Mouse (Mus musculus) brain, embryonic 14.5 days (tissue): ENCODE data around the gene Wwox. TPM values are rescaled to one million over a fixed set of nuclear protein-coding genes. Genes with fewer than 3 reads are reported as not detected.

Experiments
- DNase-seq: peaks from one replicate; pipeline ENCODE4 v3.0.0-alpha.2; 2011; ENCODE audit warnings: low read depth
- CTCF ChIP-seq: fragments of 200-500 bp; IDR thresholded peaks from 2 replicates; pipeline ENCODE4 v1.5.1; 2012; ENCODE audit warnings: inconsistent platforms, mild to moderate bottlenecking, moderate library complexity, borderline replicate concordance; ENCODE audit not compliant: insufficient read depth, insufficient read length; ENCODE audit errors: extremely low read depth
- POLR2A ChIP-seq: fragments of 200-500 bp; IDR thresholded peaks from 2 replicates; pipeline ENCODE4 v1.6.1; 2012; ENCODE audit warnings: mild to moderate bottlenecking, inconsistent platforms, borderline replicate concordance; ENCODE audit not compliant: poor library complexity, insufficient read depth, insufficient read length, severe bottlenecking; ENCODE audit errors: extremely low read depth
- polyA plus RNA-seq: library from polyadenylated mRNA; depleted of rRNA; stranded (reverse); fragments of >200 nt; gene quantifications from 2 replicates; pipeline ENCODE4 v1.2.3, GENCODE M21; 2012

The Wwox gene
- polyA plus RNA-seq, 1 experiment: 11.0 TPM

- DNase-seq: no peak
- TF ChIP-seq CTCF (no peak), POLR2A (no peak)
These were observed 725.4 kb downstream of the Wwox start for GRCm38 (mm10) chr8:115164872-115165271.

- TF ChIP-seq POLR2A (no peak), CTCF (no peak)
- peak; percentile 94 for DNase-seq
These were observed 734.2 kb downstream of the Wwox start for GRCm38 (mm10) chr8:115173634-115174081.

DNA sequence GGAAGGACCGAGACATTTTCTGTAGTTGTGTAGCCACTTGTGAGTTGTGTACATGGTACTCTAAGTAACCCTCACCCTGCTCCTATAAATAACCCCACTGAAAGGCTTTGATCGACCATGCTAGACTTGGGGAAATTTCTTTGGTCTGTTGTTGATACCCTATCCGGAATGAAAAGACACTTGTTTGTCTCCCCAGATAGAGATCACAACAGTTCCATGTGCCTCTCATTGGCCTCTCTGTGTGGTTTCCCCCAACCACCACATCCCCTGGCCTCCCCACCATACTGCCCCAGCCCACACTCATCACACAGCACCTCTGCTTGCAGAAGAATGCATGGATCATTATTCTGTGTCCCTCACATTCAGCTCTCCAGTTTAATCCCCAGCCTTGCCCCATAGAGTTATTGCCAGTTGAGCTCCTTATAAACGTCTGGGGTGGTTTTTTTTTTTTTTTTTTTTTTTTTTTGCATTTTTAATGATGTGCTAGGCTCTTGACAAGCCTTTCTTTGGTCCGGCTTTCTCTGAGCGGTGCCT is 746.0 kb downstream of the Wwox start:
- TF ChIP-seq POLR2A (no peak), CTCF (no peak)
- DNase-seq: no peak

DNA sequence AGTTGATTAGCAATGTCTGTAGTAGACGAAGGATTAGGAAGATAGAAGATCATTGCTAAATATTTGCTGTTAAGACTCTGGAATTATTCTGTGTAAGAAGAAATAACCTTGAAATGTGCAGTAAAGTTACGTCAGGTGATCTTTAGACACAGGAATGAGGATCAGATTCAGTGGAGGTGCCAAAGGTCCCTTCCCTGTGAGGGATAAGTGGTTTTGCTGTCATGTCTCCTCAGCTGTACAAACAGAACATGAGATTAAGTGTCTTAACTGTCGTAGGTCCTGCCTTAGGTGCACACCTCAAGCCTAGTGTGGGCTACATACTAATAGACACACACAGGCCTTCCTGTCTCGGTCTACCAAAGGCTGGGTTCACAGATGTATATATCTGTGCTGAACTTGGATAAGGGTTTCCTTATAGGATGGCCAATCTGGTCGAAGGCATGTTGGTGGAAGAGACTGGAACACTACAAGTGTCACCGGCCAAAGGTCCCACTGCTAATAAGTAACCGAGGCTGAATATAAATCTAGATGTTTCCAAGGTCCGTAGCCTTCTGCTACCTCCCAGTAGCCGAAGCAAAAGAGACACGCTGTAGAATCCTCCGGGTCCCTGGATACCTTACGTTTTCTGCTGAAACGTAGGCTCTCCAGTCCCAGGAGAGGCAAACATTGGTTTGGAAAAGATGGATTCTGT is 746.8 kb downstream of the Wwox start:
- TF ChIP-seq POLR2A (no peak), CTCF (no peak)
- DNase-seq: no peak

DNA sequence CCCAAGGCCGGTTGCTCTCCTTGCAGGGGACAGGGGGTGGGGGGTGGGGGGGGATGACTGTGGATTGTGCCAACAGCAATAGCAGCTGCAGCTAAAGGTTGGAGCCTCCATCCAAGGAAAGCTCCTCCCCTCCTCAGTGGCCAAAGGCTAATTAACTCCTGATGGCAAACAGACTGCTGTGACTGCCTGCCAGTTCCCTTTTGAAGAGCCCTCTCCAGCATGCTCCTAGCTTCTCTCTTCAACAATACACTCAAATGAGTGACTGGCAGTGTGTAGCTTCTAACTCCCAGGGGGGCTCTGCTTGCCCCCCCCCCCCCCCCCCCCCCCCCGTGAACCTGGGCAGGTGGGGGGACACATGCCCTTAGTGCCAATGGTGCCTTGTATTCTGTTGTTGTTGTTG is 747.4 kb downstream of the Wwox start:
- peak; percentile 87 for DNase-seq
- TF ChIP-seq CTCF (no peak), POLR2A (no peak)

DNA sequence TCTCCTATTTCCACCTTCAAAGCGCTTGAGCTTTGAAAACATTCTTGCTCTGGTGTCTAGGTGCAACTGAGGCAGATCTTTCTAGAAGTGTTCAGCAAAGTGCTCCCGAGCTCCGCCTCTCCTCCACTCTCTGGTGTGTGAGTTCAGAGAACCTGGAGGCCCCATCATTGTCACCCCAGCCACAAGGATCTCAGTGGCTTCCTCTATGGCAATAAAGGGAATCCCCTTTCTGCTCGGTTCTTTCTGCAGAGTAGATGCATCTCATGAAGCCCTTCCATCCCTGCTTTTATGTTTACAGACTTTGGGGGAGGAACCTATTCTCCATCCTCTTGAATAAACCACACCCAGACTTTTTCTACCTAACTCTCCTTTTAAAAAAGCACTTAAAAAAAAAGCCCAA is 749.0 kb downstream of the Wwox start:
- TF ChIP-seq CTCF: no peak
- TF ChIP-seq POLR2A: no peak
- DNase-seq: no peak

GRCm38 (mm10) chr8:115189836-115190235 is 750.4 kb downstream of the Wwox start:
- TF ChIP-seq CTCF: no peak
- no peak for TF ChIP-seq POLR2A
- no peak for DNase-seq

DNA sequence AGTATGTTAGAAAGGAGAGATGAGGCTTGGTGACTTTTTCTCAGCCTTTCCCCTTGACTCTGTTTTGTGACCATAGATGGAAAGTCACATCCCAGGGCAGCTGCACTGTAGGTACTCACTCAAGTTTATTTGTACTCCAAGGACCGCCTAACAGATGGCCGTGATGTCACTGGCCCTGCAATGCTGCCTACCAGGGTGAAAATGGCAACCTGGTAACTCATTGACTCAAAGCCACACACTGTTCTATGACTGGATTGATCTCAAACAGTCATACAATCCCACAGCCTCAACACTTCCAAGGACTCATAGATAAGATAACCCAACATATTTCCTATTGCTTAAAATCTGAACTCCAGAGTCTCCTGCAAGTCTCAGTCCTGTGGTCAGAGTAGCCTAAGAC is 754.3 kb downstream of the Wwox start:
- no peak for DNase-seq
- TF ChIP-seq CTCF (no peak), POLR2A (no peak)

DNA sequence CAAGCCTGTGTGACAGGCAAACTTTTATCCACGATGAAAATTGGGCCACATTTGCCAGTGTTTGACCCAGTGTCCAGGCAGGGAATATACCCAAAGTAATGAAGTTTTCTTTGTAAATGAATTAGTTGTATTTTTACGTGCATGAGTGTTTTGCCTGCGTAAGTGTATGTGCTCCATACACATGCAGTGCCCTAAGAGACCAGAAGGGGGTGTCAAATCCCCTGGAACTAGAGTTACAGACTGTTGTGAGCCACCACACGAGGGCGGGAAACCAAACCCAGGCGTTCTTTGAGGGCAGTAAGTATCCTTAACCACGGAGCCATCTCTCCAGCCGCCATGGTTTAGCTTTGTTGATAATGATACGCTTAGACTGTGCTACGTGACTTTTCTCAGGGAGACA is 755.9 kb downstream of the Wwox start:
- no peak for TF ChIP-seq POLR2A
- no peak for TF ChIP-seq CTCF
- no peak for DNase-seq

DNA sequence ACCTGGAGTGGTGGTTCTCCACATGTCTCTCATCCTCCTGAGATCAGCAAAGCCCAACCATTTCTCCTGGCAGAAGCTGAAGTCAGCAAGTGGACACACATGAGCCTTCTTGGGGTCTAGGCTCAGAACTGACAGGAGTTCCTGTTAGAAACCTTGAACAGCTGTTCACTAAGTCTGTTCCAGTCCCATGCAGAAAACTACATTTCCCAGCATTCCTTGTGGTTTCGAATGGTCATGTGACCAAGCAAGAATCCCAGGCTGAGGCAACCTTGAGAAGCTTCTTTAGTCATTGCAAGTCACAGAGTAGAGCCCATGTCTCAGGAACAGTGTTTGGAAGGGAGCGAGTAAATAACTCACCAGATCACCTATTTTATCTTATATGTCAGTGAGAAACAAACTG is 757.4 kb downstream of the Wwox start:
- DNase-seq: peak; percentile 79
- TF ChIP-seq CTCF: no peak
- TF ChIP-seq POLR2A: no peak

DNA sequence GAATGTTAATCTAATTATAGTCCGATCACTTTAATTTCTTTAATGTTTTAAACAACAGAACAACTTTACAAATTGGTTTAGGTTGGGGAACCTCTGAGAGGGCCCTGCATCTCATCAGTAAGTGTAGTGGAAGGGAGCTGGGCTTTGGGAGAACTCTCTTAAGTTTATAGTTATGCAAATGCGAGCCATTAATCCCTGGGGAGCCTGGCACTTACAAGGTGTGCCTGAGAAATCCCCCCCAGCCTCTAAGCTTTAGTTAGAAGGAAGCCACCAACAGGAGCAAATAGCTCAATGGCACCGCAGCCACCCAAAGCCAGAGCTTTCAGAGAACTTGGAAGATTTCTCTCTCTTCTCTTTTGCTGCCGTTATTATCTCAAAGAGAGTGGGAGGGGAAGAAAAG is 759.7 kb downstream of the Wwox start:
- TF ChIP-seq CTCF (no peak), POLR2A (no peak)
- DNase-seq: peak; percentile 78

DNA sequence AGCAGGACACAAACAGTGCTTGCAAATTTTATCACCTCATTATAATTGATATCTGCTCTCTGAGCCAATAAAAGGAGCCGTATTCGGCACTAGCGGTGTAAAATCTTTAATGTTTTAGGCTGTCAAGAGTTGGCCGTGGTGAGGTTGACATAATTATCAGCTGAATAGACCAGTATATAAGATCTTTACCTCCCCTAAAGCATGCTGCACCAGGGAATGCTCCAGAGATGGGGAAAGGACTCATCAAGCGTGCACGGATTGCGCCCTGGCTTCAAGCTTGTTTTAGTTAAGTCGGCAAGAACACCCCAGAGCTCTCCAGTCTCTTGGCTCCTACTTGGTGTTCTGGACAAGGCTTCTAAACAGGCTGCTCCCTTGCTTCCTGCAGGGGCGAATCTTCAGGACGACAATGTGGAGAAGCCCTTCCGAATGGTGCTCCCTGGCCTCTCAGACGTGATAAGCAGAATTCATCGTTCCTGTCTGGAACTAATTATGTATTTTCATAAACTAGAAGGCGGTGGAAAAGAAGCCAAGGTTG is 760.2 kb downstream of the Wwox start:
- TF ChIP-seq CTCF (no peak), POLR2A (no peak)
- DNase-seq: peak; percentile 67
